Mouse (Mus musculus) kidney, postnatal 25 days (tissue): ENCODE data around the gene Pdcd2l.
A peak's percentile ranks its signal among the peaks of the same experiment; 100 is the strongest.
"Not testable (repeated sequence)": the region's sequence is repeated elsewhere in the genome, so short reads cannot be mapped to it uniquely, and the experiment has no call there.

ENCODE experiments used
- DNase-seq, 2 experiments: peaks; one replicate each; pipeline ENCODE4 v3.0.0; 2021; ENCODE audit warnings: mixed read lengths in 2 of 2

Gene Pdcd2l

DNA sequence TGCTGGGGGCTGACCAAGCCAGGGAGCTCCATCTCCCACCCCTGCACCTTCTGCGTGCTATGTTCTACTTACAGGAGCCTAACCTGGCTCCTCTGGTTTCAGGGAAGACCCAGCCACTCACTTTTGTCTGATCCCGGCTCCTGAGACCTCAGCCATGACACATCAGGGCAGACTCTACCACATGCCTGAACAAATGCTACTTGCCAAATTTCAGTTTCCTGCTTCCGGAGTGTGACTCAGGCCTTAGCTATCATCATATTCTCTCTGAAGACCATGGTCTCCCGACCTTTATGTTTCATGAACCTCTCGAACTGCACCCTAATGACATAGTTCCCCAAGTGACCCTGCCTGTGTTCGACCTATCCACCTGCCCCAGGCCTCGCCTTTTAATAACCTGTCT is 16.8 kb upstream of the Pdcd2l start:
- no peak for DNase-seq

DNA sequence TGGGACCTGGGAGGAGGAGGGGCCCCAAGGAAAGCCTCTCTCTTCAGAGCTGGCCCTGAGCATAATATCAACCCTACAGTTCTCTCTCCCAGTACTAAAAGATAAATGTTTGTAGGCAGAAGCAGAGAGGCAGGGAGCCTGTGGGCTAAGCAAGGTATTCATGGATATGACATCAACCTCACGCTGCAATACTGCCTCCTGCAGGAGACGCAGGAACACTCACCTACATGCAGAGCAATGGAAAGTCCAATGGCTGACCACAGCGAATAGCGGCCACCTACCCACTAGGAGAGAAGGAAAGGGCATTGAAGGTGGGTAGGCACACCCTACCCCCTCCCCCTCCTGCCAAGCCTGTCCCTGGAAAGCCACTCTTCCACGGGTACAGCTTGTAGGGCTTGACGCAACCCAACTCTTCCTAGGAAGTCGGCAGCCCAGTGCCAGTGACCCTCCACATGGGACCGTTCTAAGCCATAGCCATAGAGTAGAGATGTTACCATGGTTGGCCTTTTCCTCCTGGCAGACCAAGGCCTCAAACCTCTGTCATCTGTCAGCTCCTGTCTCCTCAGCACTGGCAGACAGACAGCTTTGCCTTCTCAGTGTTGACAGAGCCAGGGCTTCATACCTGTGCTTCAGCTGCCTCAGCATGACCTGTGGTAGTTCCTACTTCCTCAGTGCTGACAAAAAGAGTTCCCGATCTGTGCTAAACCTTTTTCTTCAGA is 11.7 kb upstream of the Pdcd2l start:
- DNase-seq, result no peak

DNA sequence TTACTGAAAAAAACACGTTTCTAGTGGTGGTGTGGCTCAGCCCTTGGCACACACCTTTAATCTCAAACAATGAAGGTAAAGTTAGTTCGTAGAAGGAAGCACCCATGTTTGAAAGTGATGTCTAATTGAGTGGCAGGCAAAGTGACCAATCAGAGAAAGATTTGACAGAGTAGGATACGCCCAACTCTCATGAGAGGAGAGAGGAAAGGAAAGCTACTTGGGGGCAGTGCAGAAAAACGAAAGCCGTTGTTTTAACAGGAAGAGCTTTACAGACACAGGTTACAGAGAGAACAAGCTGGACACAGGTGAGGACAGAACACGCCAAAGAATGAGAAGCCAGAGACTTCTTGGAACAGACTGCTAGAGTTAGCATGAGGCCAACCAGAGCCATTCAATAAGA is 9.9 kb upstream of the Pdcd2l start:
- no peak for DNase-seq

DNA sequence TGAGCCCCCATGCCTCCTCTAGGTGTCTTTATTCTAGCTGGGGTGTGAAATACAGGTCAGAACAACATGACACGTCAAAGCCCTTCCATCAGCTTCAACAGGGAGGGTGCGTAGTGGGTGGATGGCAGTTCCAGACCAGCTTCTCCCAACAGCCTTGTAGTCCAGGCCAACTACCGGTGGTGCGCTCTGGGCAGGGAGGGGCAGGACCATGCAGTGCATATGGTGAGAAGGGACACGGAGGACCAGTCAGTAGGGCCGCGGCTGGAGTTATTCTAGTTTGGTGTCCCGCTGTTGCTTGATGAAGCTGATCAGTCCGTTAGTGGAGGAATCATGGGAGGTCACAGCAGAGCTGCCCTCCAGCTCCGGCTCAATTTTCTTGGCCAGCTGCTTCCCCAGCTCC is 5.7 kb upstream of the Pdcd2l start:
- not testable (repeated sequence) for DNase-seq

DNA sequence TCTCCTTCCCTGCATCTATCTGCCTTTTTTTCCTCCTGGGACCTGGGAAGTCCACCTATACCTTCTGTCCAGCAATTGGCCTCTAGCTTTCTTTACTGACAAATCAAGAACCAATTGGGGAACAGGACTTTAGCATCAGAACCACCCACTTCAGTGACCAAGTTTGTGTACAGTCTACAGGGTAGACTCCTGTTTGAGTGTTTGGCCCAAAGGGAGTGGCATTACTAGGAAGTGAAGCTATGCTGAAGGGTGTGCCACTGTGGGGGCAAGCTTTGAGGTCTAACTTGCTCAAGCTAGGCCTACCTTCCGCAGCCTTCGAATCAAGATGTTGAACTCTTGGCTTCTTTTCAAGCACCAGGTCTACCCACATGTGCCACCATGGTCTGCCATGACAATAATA is 4.4 kb upstream of the Pdcd2l start:
- no peak for DNase-seq

DNA sequence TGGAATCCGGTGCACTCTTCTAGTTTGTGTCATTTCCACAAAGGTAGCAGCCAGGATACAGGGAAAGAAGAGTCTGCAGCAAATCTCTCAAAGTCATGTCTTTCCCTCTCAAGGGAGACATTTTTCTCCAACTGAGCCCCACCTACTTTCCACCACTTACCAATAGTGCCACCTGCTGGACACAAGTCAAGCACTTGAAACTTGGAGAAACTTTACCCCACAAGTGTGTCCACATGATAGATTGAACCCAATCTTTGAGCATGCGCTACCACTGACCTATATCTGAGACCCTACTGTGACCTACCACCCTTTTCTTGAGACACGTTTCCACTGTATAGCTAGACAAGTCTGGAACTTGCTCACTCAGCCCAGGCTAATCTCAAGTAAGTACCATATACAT is 1.9 kb upstream of the Pdcd2l start:
- peak in 1 of 2 experiments; percentile 67 for DNase-seq

DNA sequence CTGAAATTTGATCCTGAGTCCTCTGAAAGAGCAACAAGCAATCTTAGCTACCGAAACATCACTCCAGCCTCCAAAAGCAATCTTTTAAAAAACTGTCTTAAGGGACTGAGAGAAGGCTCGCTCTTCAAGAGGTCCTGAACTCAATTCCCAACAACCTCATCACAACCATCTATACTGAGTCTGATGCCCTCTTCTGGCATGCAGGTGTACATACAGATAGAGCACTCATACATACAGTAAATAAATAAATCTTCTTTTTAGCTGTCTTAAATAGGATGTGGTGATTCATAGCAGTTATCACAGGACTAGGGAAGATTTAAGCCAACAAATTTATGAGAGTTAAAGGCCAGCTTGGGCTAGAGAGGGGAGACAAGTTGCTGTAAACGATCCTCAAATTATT is 829 bp downstream of the Pdcd2l start:
- no peak for DNase-seq

DNA sequence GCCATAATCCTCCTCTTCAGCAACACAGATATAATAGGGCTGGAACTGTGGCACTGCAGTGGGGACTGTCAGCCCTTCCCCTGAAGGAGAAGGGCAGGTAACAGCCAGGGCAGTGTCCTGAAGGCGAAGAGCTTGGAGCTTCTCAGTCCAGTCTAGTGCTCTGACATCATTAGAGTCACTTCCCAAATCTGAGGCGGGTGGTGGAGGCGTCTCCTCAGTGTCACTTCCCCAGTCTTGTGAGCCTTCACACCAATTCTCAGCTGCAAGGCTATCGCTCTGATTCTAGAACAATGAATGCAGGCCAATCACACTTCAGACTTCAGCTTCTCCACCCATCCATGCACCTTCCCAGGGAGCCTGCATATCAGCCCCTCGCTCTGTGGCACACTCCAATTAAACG is 3.6 kb downstream of the Pdcd2l start:
- DNase-seq, result no peak

DNA sequence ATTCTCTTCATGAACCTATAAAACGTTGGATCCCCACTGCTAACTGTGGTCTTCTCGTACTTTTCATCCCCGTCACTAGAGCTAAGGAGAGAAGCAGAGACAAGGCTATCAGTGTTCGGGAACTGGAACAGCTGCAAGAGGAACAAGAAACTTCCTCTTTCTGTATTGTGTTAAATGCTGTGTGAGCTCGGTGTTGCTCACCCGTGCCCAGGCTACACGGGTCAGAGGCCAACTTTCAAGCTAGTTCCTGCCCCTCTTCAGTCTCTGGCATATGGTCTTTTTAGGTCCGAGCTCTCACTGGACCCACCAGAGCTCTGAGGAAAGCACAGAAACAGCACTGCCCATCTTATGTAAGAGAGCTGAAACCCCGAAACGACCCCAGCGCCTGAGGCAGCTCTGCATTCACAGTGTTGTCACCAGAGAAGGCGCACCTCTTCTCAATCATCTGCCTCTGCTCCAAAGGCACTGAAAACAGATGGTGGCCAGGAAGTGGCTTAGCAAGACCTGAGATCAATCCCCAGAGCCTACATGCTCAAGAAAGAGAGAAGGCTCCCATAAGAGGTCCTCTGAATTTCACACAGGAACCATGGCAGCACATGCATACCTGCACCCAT is 7.0 kb downstream of the Pdcd2l start:
- DNase-seq, result no peak

DNA sequence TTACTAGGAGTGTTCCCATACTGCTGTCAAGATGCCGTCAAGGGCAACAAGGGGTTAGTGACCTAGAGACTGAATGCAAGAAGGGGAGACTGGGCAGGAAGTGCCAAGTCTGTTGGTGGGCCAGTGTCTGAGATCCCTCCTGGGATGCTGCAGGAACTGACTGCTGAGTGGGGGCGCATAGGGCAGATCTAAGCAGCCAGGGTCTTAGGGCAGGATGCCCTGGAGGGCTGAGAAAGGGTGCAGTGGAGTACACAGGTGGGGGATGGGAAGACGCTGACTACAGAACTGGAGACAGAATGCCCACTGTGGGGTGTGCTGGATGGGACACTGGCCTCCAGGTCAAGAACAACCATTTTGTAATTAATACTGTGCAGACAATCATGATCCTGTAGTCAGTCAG is 12.7 kb downstream of the Pdcd2l start:
- no peak for DNase-seq

DNA sequence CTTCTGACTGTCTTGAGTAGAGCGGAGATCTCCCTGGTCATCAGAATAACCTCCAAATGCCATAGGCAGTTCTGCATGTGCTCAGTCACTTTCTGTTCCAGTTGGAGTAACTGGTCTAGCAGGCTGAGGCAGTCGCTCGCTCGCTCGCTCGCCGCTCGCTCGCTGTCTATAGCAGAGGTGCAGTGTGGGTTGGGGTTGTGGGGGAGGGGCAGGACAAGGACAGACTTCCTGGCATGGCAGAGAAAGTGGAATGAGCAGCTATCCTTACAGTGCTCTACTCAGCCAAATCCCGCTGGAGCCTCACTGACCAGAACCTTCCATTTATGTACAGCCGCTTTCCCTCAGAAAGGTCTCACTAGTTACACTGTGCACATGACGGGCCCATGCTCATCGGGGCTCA is 13.1 kb downstream of the Pdcd2l start:
- no peak for DNase-seq

DNA sequence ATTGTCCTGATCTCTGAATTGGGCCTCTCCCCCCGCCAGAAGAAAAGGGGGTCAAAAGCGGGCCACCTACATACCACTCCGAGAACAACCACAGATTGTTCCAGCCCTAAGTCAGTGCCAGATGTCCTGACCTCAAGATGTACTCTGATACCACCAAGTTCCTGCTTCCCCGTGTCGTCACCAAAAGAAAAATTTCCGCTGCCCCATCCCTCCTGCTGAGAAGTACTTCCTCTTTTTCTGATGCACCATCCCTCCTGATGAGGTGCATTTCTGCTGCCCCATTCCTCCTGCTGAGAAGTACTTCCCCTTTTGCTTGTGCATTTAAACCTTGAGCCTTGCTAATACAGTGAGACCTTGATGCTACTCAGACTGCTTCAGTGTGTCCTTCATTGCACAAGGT is 20.2 kb downstream of the Pdcd2l start:
- DNase-seq, result peak in 1 of 2 experiments; percentile 9

DNA sequence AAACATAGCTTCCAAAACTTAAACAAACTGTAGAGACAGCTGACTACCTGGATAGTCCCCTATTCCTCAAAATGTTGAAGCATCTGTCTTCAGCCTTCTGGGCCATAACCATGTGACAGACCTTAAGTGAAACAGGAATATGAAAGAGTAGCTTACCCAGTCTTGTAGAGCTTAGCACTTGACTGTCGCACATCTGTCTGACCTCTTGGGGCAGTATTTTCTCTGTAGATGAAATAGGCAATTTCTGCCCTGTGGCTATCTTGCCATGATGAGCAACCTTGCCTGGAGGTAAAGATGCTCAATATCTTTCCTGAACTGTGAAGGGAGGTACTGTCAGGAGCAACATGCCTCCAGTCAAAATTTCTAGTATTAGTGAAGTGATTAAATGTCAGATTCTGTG is 24.2 kb downstream of the Pdcd2l start:
- DNase-seq, result no peak

DNA sequence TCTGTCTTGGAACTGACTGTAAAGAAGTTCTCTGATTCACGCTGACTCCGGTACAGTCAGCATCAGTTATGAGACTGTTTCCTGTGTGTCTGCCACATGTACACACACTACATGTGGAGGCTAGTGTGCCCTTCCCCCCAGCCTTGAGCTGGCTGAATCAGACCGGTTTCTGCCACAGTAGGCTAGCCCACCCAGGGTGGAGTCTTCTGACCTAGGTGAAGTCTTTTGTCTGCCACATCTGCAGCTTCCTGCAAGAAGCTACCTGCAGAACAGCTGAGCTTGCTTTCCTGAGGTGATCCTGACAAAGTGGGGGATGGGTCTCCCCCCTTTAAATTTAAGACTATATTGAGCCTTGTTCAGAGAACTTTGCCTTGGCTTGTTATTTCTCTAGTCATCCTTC is 27.0 kb downstream of the Pdcd2l start, which contains the start of gene Uba2:
Gene Uba2 (minus strand): TSS at position 146 of the 400 bp plus-strand sequence.
- no peak for DNase-seq

DNA sequence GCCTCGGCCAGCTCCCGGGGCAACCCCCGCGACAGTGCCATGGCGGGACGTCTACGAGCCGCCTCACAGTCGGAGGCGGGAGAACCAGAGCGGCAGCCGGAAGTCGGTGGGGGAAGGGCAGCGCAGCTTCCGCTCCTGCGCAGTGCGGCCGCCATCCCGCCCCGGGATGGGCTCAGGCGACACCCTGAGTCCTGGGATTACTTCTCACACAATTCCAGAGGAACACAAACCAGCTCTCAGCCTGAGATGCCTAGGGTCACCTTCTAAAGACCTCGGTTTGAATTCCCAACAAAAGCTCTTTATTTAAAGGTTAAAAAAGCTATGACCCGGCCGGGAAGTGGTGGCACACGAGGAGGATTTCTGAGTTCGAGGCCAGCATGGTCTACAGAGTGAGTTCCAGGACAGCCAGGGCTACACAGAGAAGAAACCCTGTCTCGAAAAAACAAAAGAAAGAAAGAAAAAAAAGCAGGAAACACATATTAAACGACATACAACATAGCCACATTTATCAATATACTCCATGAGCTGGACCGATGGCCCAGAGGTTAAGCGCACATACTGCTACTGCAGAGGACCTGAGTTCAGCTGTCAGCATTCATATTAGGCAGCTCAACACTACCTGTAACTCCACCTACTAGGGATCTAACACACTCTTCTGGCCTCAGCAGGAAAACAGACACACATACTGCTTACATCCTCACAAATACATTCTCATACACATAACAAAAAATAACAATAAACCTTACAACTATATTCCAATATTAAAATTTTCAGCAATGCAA is 27.8 kb downstream of the Pdcd2l start:
- peak; percentile 91 to 94 for DNase-seq

DNA sequence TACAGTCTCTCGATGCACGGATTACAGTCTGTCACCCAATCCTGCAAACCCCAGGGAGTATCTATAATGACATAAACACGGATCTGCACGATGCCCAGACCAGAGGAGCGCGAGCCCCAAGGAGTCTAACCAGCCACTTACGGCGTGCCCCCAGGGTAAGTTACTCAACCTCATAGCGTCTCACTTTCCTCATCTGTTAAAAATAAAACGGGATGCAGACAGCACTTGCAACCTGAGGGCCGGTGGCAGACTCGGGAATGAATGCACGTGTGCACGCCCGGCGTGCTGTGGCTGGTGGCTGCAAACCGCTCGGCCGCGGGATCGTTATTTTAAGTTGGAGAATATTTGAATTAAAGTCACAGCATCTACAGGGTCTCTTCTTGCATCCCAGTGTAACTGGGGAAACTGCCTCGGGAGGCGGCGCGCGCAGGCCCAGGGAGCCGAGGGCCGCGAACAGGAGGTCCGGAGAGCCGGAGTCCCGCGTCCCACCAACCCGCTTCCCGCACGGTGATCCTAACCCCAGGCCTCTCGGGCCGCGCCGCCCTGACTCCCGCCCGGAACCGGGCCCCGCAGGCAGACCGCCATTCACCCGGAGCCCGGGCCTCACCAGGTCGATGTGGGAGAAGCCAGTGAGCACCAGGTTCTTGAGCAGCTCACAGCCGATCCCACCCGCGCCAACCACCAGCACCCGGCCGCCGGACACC is 28.5 kb downstream of the Pdcd2l start:
- DNase-seq, result peak; percentile 17 to 48

DNA sequence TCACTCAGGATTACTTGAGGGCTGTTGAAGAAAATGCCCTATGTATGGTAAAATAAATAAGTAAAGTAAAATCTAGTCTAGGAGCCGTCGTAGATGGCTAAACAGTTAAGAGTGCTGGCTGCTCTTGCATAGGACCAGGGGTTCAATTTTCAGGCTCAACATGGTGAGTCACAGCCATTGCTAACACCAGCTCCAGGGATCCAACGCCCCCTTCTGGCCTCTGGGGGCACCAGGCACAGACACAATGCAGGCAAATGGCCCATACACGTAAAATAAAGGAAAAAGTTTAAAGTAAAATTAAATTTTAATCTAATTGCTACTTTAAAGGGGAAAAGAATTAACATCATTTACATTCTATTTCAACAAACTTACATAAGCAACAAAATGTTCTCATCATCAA is 29.6 kb downstream of the Pdcd2l start:
- no peak for DNase-seq

DNA sequence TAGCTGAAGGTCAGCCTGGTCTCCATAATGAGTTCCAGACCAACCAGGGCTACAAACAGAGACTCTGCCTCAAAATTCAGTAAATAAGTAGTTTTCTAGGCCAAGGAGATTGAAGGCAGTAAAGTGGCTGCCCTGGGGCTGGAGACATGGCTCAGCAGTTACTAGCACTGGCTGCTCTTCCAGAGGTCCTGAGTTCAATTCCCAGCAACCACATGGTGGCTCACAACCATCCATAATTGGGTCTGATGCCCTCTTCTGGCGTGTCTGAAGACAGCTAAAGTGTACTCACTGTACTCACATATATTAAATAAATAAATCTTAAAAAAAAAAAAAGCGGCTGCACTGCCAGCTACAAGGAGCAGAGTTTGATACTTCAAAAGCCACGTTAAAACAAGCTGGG is 30.5 kb downstream of the Pdcd2l start:
- DNase-seq, result no peak

DNA sequence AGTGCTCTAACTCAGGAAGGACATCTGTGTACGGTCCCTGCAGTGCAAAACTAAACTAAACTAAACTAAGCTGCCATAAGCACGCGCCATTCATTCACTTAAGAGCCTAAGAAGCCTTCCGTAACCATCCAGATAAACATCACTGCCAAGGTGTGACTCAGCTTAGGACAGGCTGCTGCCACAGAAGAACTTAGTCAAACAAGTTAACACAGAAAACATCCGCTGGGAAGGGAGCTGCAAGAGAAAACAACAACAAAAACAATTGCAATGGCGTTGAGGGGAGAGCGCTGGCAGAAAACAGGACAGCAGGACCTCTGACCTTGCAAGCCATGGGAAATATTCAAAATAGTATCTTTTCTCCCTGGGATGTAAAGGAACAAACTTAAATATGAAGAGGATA is 31.8 kb downstream of the Pdcd2l start:
- no peak for DNase-seq

DNA sequence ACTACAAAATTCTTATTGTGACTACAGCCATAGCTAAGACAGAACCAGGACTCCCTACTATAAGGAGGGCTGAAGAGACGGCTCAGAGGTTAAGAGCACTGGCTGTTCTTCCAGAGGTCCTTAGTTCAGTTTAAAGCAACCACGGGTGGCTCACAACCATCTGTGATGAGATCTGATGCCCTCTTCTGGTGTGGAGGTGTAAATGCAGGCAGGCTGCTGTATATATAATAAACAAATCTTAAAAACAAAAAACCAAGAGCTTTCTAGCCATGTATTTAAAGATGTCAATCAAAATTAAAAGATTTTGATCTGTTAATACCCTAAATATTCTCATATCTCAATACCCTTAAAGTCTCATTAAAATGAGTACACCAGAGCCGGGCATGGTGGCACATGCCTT is 37.3 kb downstream of the Pdcd2l start:
- no peak for DNase-seq

DNA sequence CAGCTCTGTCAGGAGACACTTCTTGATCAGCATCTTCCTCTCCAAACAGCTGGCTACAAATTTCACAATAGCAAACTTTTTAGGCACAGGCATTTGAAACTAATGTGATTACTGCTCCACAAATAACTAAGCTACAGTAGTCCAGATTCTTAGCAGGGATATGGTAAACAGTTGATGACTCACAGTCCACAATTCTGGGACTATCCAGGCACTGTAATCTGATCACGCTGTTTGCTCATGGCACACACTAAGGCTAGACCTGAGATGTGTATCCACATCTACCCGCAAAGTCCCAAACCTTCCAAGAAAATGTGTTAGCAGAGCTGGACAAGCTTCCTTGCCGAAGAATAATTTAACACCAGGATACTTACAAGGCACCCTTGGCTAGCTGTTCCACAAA is 38.5 kb downstream of the Pdcd2l start:
- DNase-seq, result no peak

DNA sequence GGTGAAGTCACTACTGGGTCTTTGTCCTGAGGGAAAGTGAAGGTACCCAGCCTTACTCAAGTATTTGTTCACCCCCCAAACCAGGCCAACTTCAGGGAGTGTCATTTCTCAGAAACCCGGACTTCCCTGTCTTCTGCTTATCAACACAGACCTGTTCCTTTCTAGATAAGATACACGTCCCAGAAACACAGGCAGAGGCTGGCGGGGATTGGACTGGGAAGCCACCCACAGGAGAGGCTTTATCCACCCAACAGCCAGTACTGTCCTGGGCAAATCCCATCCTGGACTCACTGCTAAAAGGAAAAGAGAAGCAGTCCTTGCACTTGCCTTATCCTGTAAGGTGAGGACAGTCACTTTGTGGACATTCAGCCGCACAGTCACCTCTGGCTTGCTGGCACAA is 49.3 kb downstream of the Pdcd2l start:
- no peak for DNase-seq

DNA sequence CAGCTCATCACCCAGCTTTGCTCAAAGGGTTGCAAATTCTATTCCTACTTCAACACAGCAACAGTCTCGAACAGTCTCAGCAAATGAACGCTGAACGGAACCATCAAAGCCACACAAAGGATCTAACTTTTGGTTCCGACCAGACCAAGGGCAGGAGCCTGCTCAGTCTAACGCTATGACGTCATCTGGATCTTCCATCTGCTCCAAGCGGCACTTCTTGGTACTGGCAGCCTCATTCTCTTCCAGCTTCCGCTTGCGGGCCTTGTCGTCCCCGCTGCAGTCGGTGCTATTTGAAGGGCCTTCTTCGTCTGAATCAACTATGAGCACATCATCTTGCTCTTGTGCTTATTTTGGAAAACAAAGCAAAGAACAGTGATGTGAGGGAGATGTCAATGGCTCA is 55.3 kb downstream of the Pdcd2l start:
- DNase-seq, result no peak
